Comparison of ENCODE assay signal across 10 mouse cellular contexts in the genomic region with DNA sequence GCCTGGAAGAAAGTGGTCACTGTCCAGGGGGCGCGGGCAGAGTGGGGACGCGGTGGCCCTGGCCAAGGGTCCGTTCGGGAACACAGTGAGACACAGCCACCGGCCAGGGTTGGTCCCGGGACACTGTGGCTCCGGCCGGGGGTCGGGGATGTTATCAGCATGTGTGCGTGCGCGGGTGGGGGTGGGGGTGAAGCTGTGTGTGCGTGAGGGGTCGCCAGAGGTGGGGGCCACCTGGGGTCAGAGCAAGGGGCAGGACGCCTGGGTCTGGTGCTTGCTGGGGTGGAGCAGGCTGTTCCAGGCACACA. TPM values are rescaled to one million over a fixed set of nuclear protein-coding genes. Genes with fewer than 3 reads are reported as not detected.
DNase-seq lines count a peak whose midpoint lies in the region; ATAC-seq and TF ChIP-seq lines count a peak whose summit lies in the region.
"Had no signal": no experiment of that assay in that cellular context is flagged by ENCODE, and none has a peak within 500 bp of the region (broad histone marks: within the 10 kb centered on the region; RNA-seq: fewer than 3 reads in every experiment).

No protein-coding gene starts in this region.

- no peaks in the 10 kb centered on the region for H3K9me3 ChIP-seq in heart, embryonic 15.5 days (replicated peaks)
- H3K9me3 ChIP-seq in embryonic facial prominence, embryonic 13.5 days, result no peaks in the 10 kb centered on the region
- no peaks in the 10 kb centered on the region for H3K9me3 ChIP-seq in intestine, embryonic 14.5 days (ENCODE audit: control insufficient read depth, low read length)
- H3K9me3 ChIP-seq in midbrain, embryonic 14.5 days (ENCODE audit: control insufficient read depth, low read length), result no peaks in the 10 kb centered on the region

- under 1% methylated on average over 15 of the region's 17 CpGs for WGBS in heart, embryonic 15.5 days
- WGBS in embryonic facial prominence, embryonic 13.5 days, result 1% methylated on average over 17 of the region's 17 CpGs
- 2% methylated on average over 17 of the region's 17 CpGs for WGBS in intestine, embryonic 14.5 days
- 2% methylated on average over 17 of the region's 17 CpGs for WGBS in midbrain, embryonic 14.5 days

- peaks cover 3% of the 10 kb centered on the region for H3K4me1 ChIP-seq in heart, embryonic 15.5 days (replicated peaks)
- peaks cover 15% of the 10 kb centered on the region; the same call in 1 of the 2 replicates for H3K4me1 ChIP-seq in embryonic facial prominence, embryonic 13.5 days
- no peaks in the 10 kb centered on the region; the same call in 1 of the 2 replicates for H3K4me1 ChIP-seq in intestine, embryonic 14.5 days (replicated peaks; ENCODE audit: control insufficient read depth, insufficient read depth, low read length)
- H3K4me1 ChIP-seq in midbrain, embryonic 14.5 days (ENCODE audit: control insufficient read depth, insufficient read depth, low read length), result no peaks in the 10 kb centered on the region

- no peaks in the 10 kb centered on the region for H3K36me3 ChIP-seq in heart, embryonic 15.5 days
- H3K36me3 ChIP-seq in embryonic facial prominence, embryonic 13.5 days, result no peaks in the 10 kb centered on the region
- H3K36me3 ChIP-seq in intestine, embryonic 14.5 days (ENCODE audit: control insufficient read depth, insufficient read depth, low read length), result no peaks in the 10 kb centered on the region
- H3K36me3 ChIP-seq in midbrain, embryonic 14.5 days (ENCODE audit: control insufficient read depth, insufficient read depth, low read length), result no peaks in the 10 kb centered on the region

- H3K27ac ChIP-seq in heart, embryonic 15.5 days, result no peak overlapping the region
- no peak overlapping the region for H3K27ac ChIP-seq in embryonic facial prominence, embryonic 13.5 days
- H3K27ac ChIP-seq in intestine, embryonic 14.5 days (ENCODE audit: low read depth), result no peak overlapping the region
- H3K27ac ChIP-seq in midbrain, embryonic 14.5 days (replicated peaks; ENCODE audit: low read depth, low read length), result no peak overlapping the region
- no peak overlapping the region for H3K27ac ChIP-seq in left cerebral cortex, adult 2 months

- H3K9ac ChIP-seq in heart, embryonic 15.5 days, result no peak overlapping the region
- peak overlapping the region; percentile 65 for H3K9ac ChIP-seq in embryonic facial prominence, embryonic 13.5 days
- 0 out of 2 replicates have a peak overlapping the region, but pooled peaks have one; percentile 22 for H3K9ac ChIP-seq in intestine, embryonic 14.5 days (ENCODE audit: low read length)
- 0 out of 2 replicates have a peak overlapping the region, but pooled peaks have one; percentile 12 for H3K9ac ChIP-seq in midbrain, embryonic 14.5 days (replicated peaks; ENCODE audit: low read length)

- TF ChIP-seq CTCF in left cerebral cortex, adult 2 months (IDR thresholded peaks at IDR 0.05), result no peak

- no peak for DNase-seq in heart, postnatal 14 days
- no peak for DNase-seq in intestine, embryonic 14.5 days (ENCODE audit: low spot score)
- no peak for DNase-seq in midbrain, embryonic 14.5 days
- no peak for DNase-seq in cerebellum, postnatal 10 days
- DNase-seq in left cerebral cortex, adult 2 months (ENCODE audit: extremely low spot score in 1 of 2, low spot score in 2 of 2), result no peak
- DNase-seq in adipocyte (ENCODE audit: low spot score), result no peak
- DNase-seq: adrenal gland, postnatal 10 days; lung, postnatal 36 days had no signal

- peak overlapping the region; percentile 33 for H3K4me2 ChIP-seq in heart, embryonic 15.5 days
- H3K4me2 ChIP-seq in embryonic facial prominence, embryonic 13.5 days, result peak overlapping the region; percentile 61
- peak overlapping the region; percentile 46 for H3K4me2 ChIP-seq in intestine, embryonic 14.5 days (ENCODE audit: low read length)
- H3K4me2 ChIP-seq in midbrain, embryonic 14.5 days (ENCODE audit: low read length), result peak overlapping the region; percentile 50

- peak overlapping the region; percentile 7; the same call in 1 of the 2 replicates for H3K4me3 ChIP-seq in heart, embryonic 15.5 days
- H3K4me3 ChIP-seq in embryonic facial prominence, embryonic 13.5 days, result peak overlapping the region; percentile 38
- H3K4me3 ChIP-seq in intestine, embryonic 14.5 days (ENCODE audit: low read depth, low read length), result peak overlapping the region; percentile 26
- H3K4me3 ChIP-seq in midbrain, embryonic 14.5 days (replicated peaks; ENCODE audit: low read depth, low read length), result 0 out of 2 replicates have a peak overlapping the region, but pooled peaks have one; percentile 3
- no peak overlapping the region for H3K4me3 ChIP-seq in left cerebral cortex, adult 2 months

- no peak for ATAC-seq in heart, embryonic 15.5 days (replicated peaks; ENCODE audit: insufficient number of reproducible peaks, insufficient read depth, low FRiP score, low read depth)
- no peak for ATAC-seq in embryonic facial prominence, embryonic 13.5 days (ENCODE audit: insufficient number of reproducible peaks, insufficient read depth, low FRiP score, low TSS enrichment, low read depth)
- no peak; the same call in 1 of the 2 replicates for ATAC-seq in intestine, embryonic 14.5 days (replicated peaks; ENCODE audit: low FRiP score, low TSS enrichment, low read depth)
- ATAC-seq in midbrain, embryonic 14.5 days (ENCODE audit: low FRiP score, low TSS enrichment), result no peak

- intact Hi-C loops in heart, postnatal 14 days (cut with DNase I), result loop anchor here (10.0 kb wide), 1 partner anchor 351 kb away; no protein-coding TSS in a partner anchor
- intact Hi-C loops in left cerebral cortex, adult 2 months (cut with DNase I), result no loop called here

- H3K27me3 ChIP-seq in heart, embryonic 15.5 days, result peaks cover 34% of the 10 kb centered on the region
- H3K27me3 ChIP-seq in embryonic facial prominence, embryonic 13.5 days, result peaks cover 24% of the 10 kb centered on the region
- H3K27me3 ChIP-seq in intestine, embryonic 14.5 days (replicated peaks; ENCODE audit: control insufficient read depth, insufficient read depth, low read length), result peaks cover 16% of the 10 kb centered on the region; the same call in 1 of the 2 replicates
- H3K27me3 ChIP-seq in midbrain, embryonic 14.5 days (ENCODE audit: control insufficient read depth, insufficient read depth, low read length), result no peaks in the 10 kb centered on the region

RNA-seq across cellular contexts. Expression of a gene that starts 8.9 kb away (rescaled TPM):
- polyA plus RNA-seq in heart, embryonic 15.5 days (2015; fragmentation: Nextera tagmentation; extraction: Ambion mirVana), result 0.05 and 0.11 TPM in 2 replicates
- under 1 TPM; 0.02 TPM for total RNA-seq in heart, postnatal 14 days (2021)
- polyA plus RNA-seq in embryonic facial prominence, embryonic 13.5 days (2015; fragmentation: Nextera tagmentation; extraction: Ambion mirVana), result 0.11 and 0.17 TPM in 2 replicates
- 0.90 and 0.93 TPM in 2 replicates for polyA plus RNA-seq in intestine, embryonic 14.5 days (2014; fragmentation: Nextera tagmentation; extraction: Ambion mirVana)
- 0.11 and 0.12 TPM in 2 replicates for polyA plus RNA-seq in midbrain, embryonic 14.5 days (2014; fragmentation: Nextera tagmentation; extraction: Ambion mirVana)
- total RNA-seq in left cerebral cortex, adult 2 months (2021), result under 1 TPM; 0.30 to 0.38 TPM

RNA-seq across cellular contexts. Expression of a gene that starts 16.5 kb away (rescaled TPM):
- 37.4 and 38.6 TPM in 2 replicates for polyA plus RNA-seq in heart, embryonic 15.5 days (2015; fragmentation: Nextera tagmentation; extraction: Ambion mirVana)
- total RNA-seq in heart, postnatal 14 days (2021), result 10 to 100 TPM; 12.5 to 16.9 TPM
- polyA plus RNA-seq in embryonic facial prominence, embryonic 13.5 days (2015; fragmentation: Nextera tagmentation; extraction: Ambion mirVana), result 48.0 and 56.2 TPM in 2 replicates
- 58.8 and 65.1 TPM in 2 replicates for polyA plus RNA-seq in intestine, embryonic 14.5 days (2014; fragmentation: Nextera tagmentation; extraction: Ambion mirVana)
- 83.7 and 103 TPM in 2 replicates for polyA plus RNA-seq in midbrain, embryonic 14.5 days (2014; fragmentation: Nextera tagmentation; extraction: Ambion mirVana)
- total RNA-seq in left cerebral cortex, adult 2 months (2021), result 10 to 100 TPM; 30.4 to 35.9 TPM

RNA-seq across cellular contexts. Expression of a gene that starts 32.5 kb away (rescaled TPM):
- polyA plus RNA-seq in heart, embryonic 15.5 days (2015; fragmentation: Nextera tagmentation; extraction: Ambion mirVana), result 8.9 and 10.4 TPM in 2 replicates
- 10 to 100 TPM; 28.3 to 33.8 TPM for total RNA-seq in heart, postnatal 14 days (2021)
- 16.3 and 17.1 TPM in 2 replicates for polyA plus RNA-seq in embryonic facial prominence, embryonic 13.5 days (2015; fragmentation: Nextera tagmentation; extraction: Ambion mirVana)
- polyA plus RNA-seq in intestine, embryonic 14.5 days (2014; fragmentation: Nextera tagmentation; extraction: Ambion mirVana), result 12.1 and 13.5 TPM in 2 replicates
- polyA plus RNA-seq in midbrain, embryonic 14.5 days (2014; fragmentation: Nextera tagmentation; extraction: Ambion mirVana), result 17.0 and 23.5 TPM in 2 replicates
- total RNA-seq in left cerebral cortex, adult 2 months (2021), result 10 to 100 TPM; 58.1 to 59.9 TPM

RNA-seq across cellular contexts. Expression of a gene that starts 47.2 kb away (rescaled TPM):
- polyA plus RNA-seq in heart, embryonic 15.5 days (2015; fragmentation: Nextera tagmentation; extraction: Ambion mirVana), result not detected in 2 replicates
- total RNA-seq in heart, postnatal 14 days (2021), result not detected
- polyA plus RNA-seq in embryonic facial prominence, embryonic 13.5 days (2015; fragmentation: Nextera tagmentation; extraction: Ambion mirVana), result not detected in 2 replicates
- polyA plus RNA-seq in intestine, embryonic 14.5 days (2014; fragmentation: Nextera tagmentation; extraction: Ambion mirVana), result 0.71 and 0.80 TPM in 2 replicates
- not detected in 2 replicates for polyA plus RNA-seq in midbrain, embryonic 14.5 days (2014; fragmentation: Nextera tagmentation; extraction: Ambion mirVana)
- not detected for total RNA-seq in left cerebral cortex, adult 2 months (2021)
- total RNA-seq: adrenal gland, postnatal 10 days had no signal

RNA-seq across cellular contexts. Expression of a gene that starts 47.5 kb away (rescaled TPM):
- polyA plus RNA-seq in heart, embryonic 15.5 days (2015; fragmentation: Nextera tagmentation; extraction: Ambion mirVana), result 244 and 306 TPM in 2 replicates
- total RNA-seq in heart, postnatal 14 days (2021), result 100 to 1,000 TPM; 322 to 323 TPM
- 360 and 396 TPM in 2 replicates for polyA plus RNA-seq in embryonic facial prominence, embryonic 13.5 days (2015; fragmentation: Nextera tagmentation; extraction: Ambion mirVana)
- 390 and 430 TPM in 2 replicates for polyA plus RNA-seq in intestine, embryonic 14.5 days (2014; fragmentation: Nextera tagmentation; extraction: Ambion mirVana)
- 633 and 757 TPM in 2 replicates for polyA plus RNA-seq in midbrain, embryonic 14.5 days (2014; fragmentation: Nextera tagmentation; extraction: Ambion mirVana)
- 100 to 1,000 TPM; 570 to 583 TPM for total RNA-seq in left cerebral cortex, adult 2 months (2021)
